Mouse (Mus musculus): ENCODE results near the gene Nudt13. TPM values are rescaled to one million over a fixed set of nuclear protein-coding genes. Genes with fewer than 3 reads are reported as not detected.

The Nudt13 gene
- 4.9 TPM for polyA plus RNA-seq (2012; fragmentation: generic; extraction: Trizol)
- long read RNA-seq, experiment 1, partial matches to known transcripts, result 1 of 5 reads
- long read RNA-seq, experiment 1, other reads (novel, unspliced or antisense), result 2 of 5 reads
- long read RNA-seq, experiment 2, transcript Nudt13-201 (9 exons, 2,494 nt), result major isoform, 8 of 18 reads
- long read RNA-seq, experiment 2, partial matches to known transcripts, result 0 of 18 reads
- long read RNA-seq, experiment 2, other reads (novel, unspliced or antisense), result 10 of 18 reads

DNA sequence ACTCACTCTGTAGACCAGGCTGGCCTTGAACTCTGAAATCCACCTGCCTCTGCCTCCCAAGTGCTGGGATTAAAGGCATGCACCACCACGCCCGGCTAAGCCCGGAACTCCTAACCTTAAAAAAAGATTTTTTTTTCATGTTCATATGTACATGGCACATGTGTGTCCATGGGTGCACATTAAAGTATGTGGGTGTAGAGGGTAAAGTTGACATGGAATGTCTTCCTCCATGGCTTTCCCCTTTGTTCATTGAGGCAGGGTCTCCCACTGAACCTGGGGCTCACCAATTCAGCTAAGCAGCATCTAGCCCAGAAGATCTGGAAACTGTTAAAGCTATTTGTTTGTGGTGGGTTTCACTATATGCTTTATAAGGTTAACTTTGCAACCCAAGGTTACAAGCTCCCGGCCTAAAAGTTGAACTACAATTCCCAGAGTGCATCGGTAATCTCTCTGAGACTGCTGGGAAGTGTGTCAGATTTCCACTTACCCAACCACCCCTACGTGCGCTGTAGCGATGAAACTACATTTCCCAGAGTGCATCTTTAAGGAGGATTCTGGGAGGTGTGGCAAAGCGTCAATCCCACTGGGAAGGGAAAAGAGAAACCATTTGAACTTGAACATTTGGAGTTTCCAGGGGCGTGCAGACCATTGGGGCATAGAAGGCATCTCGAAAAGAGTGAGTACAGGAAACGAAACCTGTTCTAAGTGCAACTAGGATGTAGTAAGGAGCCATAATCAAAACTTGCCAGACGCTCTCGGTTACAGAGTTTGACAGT lies at the start of gene Nudt13:
Gene Nudt13, plus strand, starts transcription at position 581 of the 776 bp plus-strand sequence.
- H3ac ChIP-seq (ENCODE audit: control insufficient read depth, insufficient read length, low read depth), result peak within 1 kb of the TSS; percentile 49
- H3K79me3 ChIP-seq (ENCODE audit: low read depth), result no peaks in the 10 kb centered on the region
- TF ChIP-seq USF1 (IDR thresholded peaks at IDR 0.05; ENCODE audit: low read depth), result no peak
- peak; percentile 30 for TF ChIP-seq CEBPB (IDR thresholded peaks at IDR 0.05; ENCODE audit: low read depth)
- no peaks in the 10 kb centered on the region for H3K27me3 ChIP-seq (ENCODE audit: control insufficient read depth, insufficient read depth, insufficient read length)
- no peaks in the 10 kb centered on the region for H3K79me2 ChIP-seq (ENCODE audit: control insufficient read depth, insufficient read depth)
- peak within 1 kb of the TSS; percentile 43 for H3K4me3 ChIP-seq (ENCODE audit: insufficient read depth, poor library complexity, severe bottlenecking)
- H3K36me3 ChIP-seq (ENCODE audit: control insufficient read depth, insufficient read depth), result no peaks in the 10 kb centered on the region

DNA sequence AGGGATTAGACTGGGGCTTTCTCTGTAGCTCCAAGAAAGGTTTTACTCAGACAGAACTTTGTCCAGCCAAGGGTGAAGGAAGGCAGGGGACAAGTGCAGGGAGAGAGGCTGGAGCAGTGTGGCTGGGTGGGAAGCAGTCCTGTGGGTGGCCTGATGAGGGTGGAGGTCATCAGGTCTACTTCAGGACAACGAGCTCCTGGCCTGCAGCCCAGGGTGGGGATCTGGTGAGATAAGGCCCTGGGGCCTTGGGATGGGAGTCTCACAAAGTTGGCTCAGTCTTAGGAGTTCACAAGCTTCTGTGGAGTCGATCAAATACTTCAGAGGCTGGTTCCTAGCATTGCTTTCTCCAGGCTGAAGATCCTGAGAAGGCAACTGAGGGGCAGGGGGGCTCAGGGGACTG lies 49.2 kb upstream of the Nudt13 start:
- H3K79me3 ChIP-seq (ENCODE audit: low read depth), result no peaks in the 10 kb centered on the region
- H3K4me3 ChIP-seq (ENCODE audit: insufficient read depth, poor library complexity, severe bottlenecking), result no peak overlapping the region
- no peaks in the 10 kb centered on the region for H3K79me2 ChIP-seq (ENCODE audit: control insufficient read depth, insufficient read depth)
- H3K27me3 ChIP-seq (ENCODE audit: control insufficient read depth, insufficient read depth, insufficient read length), result no peaks in the 10 kb centered on the region
- no peaks in the 10 kb centered on the region for H3K36me3 ChIP-seq (ENCODE audit: control insufficient read depth, insufficient read depth)
- TF ChIP-seq MYOG (IDR thresholded peaks at IDR 0.05; ENCODE audit: control insufficient read depth, extremely low read depth, insufficient read length) (no peak), CEBPB (IDR thresholded peaks at IDR 0.05; ENCODE audit: low read depth) (no peak), CTCF (IDR thresholded peaks at IDR 0.05; ENCODE audit: control insufficient read depth, insufficient read depth, insufficient read length) (no peak), MYOD1 (IDR thresholded peaks at IDR 0.05; ENCODE audit: control insufficient read depth, insufficient read length, low read depth) (no peak), USF1 (IDR thresholded peaks at IDR 0.05; ENCODE audit: low read depth) (no peak), FOSL1 (IDR thresholded peaks at IDR 0.05; ENCODE audit: insufficient read depth, low read length, poor library complexity, severe bottlenecking) (no peak), MAX (IDR thresholded peaks at IDR 0.05) (no peak)
- H3ac ChIP-seq (ENCODE audit: control insufficient read depth, insufficient read length, low read depth), result no peak overlapping the region

DNA sequence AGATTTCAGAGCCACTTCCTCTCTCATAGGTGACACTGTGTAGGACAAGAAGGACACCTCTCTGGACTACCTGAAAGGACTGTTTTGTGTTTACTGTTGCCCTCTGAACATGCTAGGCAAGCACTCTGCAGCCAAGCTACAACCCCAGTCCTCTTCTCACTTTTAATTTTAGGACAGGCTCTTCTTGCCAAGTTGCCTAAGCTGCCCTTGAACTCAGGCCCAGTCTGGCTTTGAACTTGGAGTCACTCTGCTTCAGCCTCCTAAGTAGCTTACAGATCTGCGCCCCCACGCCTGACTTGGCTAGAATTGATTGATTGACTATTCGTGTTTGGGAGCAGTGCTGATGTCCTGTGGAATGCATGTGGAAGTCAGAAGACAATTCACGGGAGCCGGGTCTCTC lies 48.6 kb upstream of the Nudt13 start:
- TF ChIP-seq CEBPB (IDR thresholded peaks at IDR 0.05; ENCODE audit: low read depth), result no peak
- no peaks in the 10 kb centered on the region for H3K36me3 ChIP-seq (ENCODE audit: control insufficient read depth, insufficient read depth)
- H3K79me3 ChIP-seq (ENCODE audit: low read depth), result no peaks in the 10 kb centered on the region
- H3K27me3 ChIP-seq (ENCODE audit: control insufficient read depth, insufficient read depth, insufficient read length), result no peaks in the 10 kb centered on the region
- no peaks in the 10 kb centered on the region for H3K79me2 ChIP-seq (ENCODE audit: control insufficient read depth, insufficient read depth)
- no peak overlapping the region for H3K4me3 ChIP-seq (ENCODE audit: insufficient read depth, poor library complexity, severe bottlenecking)
- no peak overlapping the region for H3ac ChIP-seq (ENCODE audit: control insufficient read depth, insufficient read length, low read depth)

DNA sequence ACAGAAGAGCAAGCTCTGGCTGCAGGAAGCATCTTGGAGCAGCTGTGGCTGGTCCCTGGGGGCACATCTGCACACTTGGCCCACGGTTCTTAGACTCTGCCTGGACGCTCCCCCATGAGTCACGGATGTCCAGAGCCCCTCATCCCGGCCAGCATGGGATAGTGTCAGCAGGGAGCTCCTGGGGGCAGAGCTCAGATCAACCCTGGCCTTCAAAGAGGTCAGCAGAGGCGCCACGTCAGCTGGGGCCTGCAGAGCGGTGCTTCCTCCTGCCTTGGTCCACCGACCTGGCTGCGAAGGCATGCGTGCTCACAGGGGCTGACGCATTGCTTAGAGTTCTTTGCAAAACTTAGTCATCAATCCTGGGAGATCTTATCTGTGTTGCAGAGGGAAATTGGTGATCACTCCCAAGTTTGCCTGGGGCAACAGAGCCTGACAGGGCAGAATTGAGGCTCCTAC lies 47.7 kb upstream of the Nudt13 start:
- no peaks in the 10 kb centered on the region for H3K36me3 ChIP-seq (ENCODE audit: control insufficient read depth, insufficient read depth)
- H3K4me3 ChIP-seq (ENCODE audit: insufficient read depth, poor library complexity, severe bottlenecking), result peak overlapping the region; percentile 7
- no peak for TF ChIP-seq USF1 (IDR thresholded peaks at IDR 0.05; ENCODE audit: low read depth)
- TF ChIP-seq FOSL1 (IDR thresholded peaks at IDR 0.05; ENCODE audit: insufficient read depth, low read length, poor library complexity, severe bottlenecking), result peak; percentile 5
- no peak for TF ChIP-seq CEBPB (IDR thresholded peaks at IDR 0.05; ENCODE audit: low read depth)
- no peak for TF ChIP-seq CTCF (IDR thresholded peaks at IDR 0.05; ENCODE audit: control insufficient read depth, insufficient read depth, insufficient read length)
- TF ChIP-seq MYOD1 (IDR thresholded peaks at IDR 0.05; ENCODE audit: control insufficient read depth, insufficient read length, low read depth), result peak; percentile 91
- no peak for TF ChIP-seq MYOG (IDR thresholded peaks at IDR 0.05; ENCODE audit: control insufficient read depth, extremely low read depth, insufficient read length)
- no peak for TF ChIP-seq MAX (IDR thresholded peaks at IDR 0.05)
- H3K27me3 ChIP-seq (ENCODE audit: control insufficient read depth, insufficient read depth, insufficient read length), result no peaks in the 10 kb centered on the region
- H3ac ChIP-seq (ENCODE audit: control insufficient read depth, insufficient read length, low read depth), result no peak overlapping the region
- H3K79me3 ChIP-seq (ENCODE audit: low read depth), result no peaks in the 10 kb centered on the region
- H3K79me2 ChIP-seq (ENCODE audit: control insufficient read depth, insufficient read depth), result no peaks in the 10 kb centered on the region

DNA sequence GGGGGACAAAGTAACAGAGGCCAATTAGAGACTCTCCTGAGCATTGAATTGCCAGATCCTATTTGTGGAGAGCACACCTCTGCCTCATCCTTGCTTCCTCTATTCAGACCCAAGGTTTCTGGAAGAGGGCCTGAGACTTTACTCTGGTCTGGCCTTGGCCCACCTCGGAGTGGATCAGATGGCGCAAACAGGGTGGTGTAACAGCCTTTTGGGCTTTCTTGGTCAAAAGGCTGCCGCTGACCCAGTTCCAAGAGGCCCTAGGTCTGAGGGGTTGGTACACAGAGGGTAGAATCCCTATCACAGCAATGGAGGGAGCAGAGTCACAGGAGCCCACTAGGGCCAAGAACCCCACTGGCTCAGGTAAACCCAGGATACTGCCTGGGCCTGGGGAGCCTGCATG lies 46.5 kb upstream of the Nudt13 start:
- TF ChIP-seq CTCF (IDR thresholded peaks at IDR 0.05; ENCODE audit: control insufficient read depth, insufficient read depth, insufficient read length) (no peak), MAX (IDR thresholded peaks at IDR 0.05) (no peak), USF1 (IDR thresholded peaks at IDR 0.05; ENCODE audit: low read depth) (no peak), MYOG (IDR thresholded peaks at IDR 0.05; ENCODE audit: control insufficient read depth, extremely low read depth, insufficient read length) (no peak), CEBPB (IDR thresholded peaks at IDR 0.05; ENCODE audit: low read depth) (no peak), FOSL1 (IDR thresholded peaks at IDR 0.05; ENCODE audit: insufficient read depth, low read length, poor library complexity, severe bottlenecking) (no peak), MYOD1 (IDR thresholded peaks at IDR 0.05; ENCODE audit: control insufficient read depth, insufficient read length, low read depth) (no peak)
- Histone ChIP-seq H3K79me3 (ENCODE audit: low read depth) (no peaks in the 10 kb centered on the region), H3ac (ENCODE audit: control insufficient read depth, insufficient read length, low read depth) (no peak overlapping the region), H3K4me3 (ENCODE audit: insufficient read depth, poor library complexity, severe bottlenecking) (no peak overlapping the region), H3K27me3 (ENCODE audit: control insufficient read depth, insufficient read depth, insufficient read length) (no peaks in the 10 kb centered on the region), H3K36me3 (ENCODE audit: control insufficient read depth, insufficient read depth) (no peaks in the 10 kb centered on the region), H3K79me2 (ENCODE audit: control insufficient read depth, insufficient read depth) (no peaks in the 10 kb centered on the region)
